Mouse (Mus musculus) forebrain, embryonic 10.5 days (tissue): ENCODE measurements around the gene Mapk12. TPM values are rescaled to one million over a fixed set of nuclear protein-coding genes. Genes with fewer than 3 reads are reported as not detected.

Experiments
- DNase-seq: peaks from one replicate; pipeline ENCODE4 v3.0.0-alpha.2; 2017; ENCODE audit warnings: low spot score; ENCODE audit errors: extremely low spot score
- H3K27ac ChIP-seq: fragments of 300-500 bp; sonication (generic); 2 replicates; pipeline ENCODE4 v1.5.1; 2016; ENCODE audit warnings: mild to moderate bottlenecking
- H3K27me3 ChIP-seq: fragments of 300-500 bp; sonication (generic); 2 replicates; pipeline ENCODE4 v1.6.1; 2016; ENCODE audit warnings: mild to moderate bottlenecking; ENCODE audit not compliant: poor library complexity, severe bottlenecking
- H3K36me3 ChIP-seq: fragments of 300-500 bp; sonication (generic); replicated peaks from 2 replicates; pipeline ENCODE4 v1.6.1; 2016; ENCODE audit warnings: mild to moderate bottlenecking, moderate library complexity
- H3K4me1 ChIP-seq: fragments of 300-500 bp; sonication (generic); 2 replicates; pipeline ENCODE4 v1.6.1; 2016
- H3K4me3 ChIP-seq: fragments of 300-500 bp; sonication (generic); 2 replicates; pipeline ENCODE4 v1.5.1; 2016; ENCODE audit warnings: mild to moderate bottlenecking, moderate library complexity
- H3K9me3 ChIP-seq: fragments of 300-500 bp; sonication (generic); 2 replicates; pipeline ENCODE4 v1.6.1; 2016; ENCODE audit warnings: mild to moderate bottlenecking, moderate library complexity
- WGBS: fragments of 180-500 bp; shearing (Covaris S2); methylation state at CpG from one replicate; pipeline ENCODE4 v1.1.7; 2016; 5-methylcytosine and 5-hydroxymethylcytosine counted together
- polyA plus RNA-seq: library from polyadenylated mRNA; unstranded; fragments of >200 nt; fragmentation: Nextera tagmentation; extraction: Ambion mirVana; gene quantifications from 2 replicates; pipeline ENCODE4 v1.2.1, GENCODE M21; 2016

Gene Mapk12
- polyA plus RNA-seq, 1 experiment from 2014 or later = 34.9 TPM

GRCm38 (mm10) chr15:89177576-89178259 lies 37.2 kb upstream of the Mapk12 start:
- H3K4me1 ChIP-seq = peaks cover 98% of the 10 kb centered on the region
- 72% methylated on average over 4 of the region's 4 CpGs for WGBS
- no peaks in the 10 kb centered on the region for H3K27me3 ChIP-seq
- H3K27ac ChIP-seq = peak overlapping the region; percentile 98
- H3K36me3 ChIP-seq = peaks cover 20% of the 10 kb centered on the region
- no peaks in the 10 kb centered on the region for H3K9me3 ChIP-seq
- peak overlapping the region; percentile 83 for H3K4me3 ChIP-seq
- no peak for DNase-seq

- H3K4me1 ChIP-seq = peaks cover 98% of the 10 kb centered on the region
- H3K9me3 ChIP-seq = no peaks in the 10 kb centered on the region
- H3K27me3 ChIP-seq = no peaks in the 10 kb centered on the region
- H3K27ac ChIP-seq = peak overlapping the region; percentile 98
- 21% methylated on average over 5 of the region's 5 CpGs for WGBS
- peak overlapping the region; percentile 83 for H3K4me3 ChIP-seq
- no peak for DNase-seq
- peaks cover 22% of the 10 kb centered on the region for H3K36me3 ChIP-seq
Measured at GRCm38 (mm10) chr15:89177121-89177520, 36.6 kb upstream of the Mapk12 start.

- Histone ChIP-seq H3K4me3 (no peak overlapping the region), H3K9me3 (no peaks in the 10 kb centered on the region), H3K36me3 (peaks cover 35% of the 10 kb centered on the region), H3K27ac (no peak overlapping the region), H3K4me1 (peaks cover 98% of the 10 kb centered on the region), H3K27me3 (no peaks in the 10 kb centered on the region)
- DNase-seq = no peak
- WGBS = 88% methylated on average over 13 of the region's 13 CpGs
Measured at GRCm38 (mm10) chr15:89175411-89176155, 35.1 kb upstream of the Mapk12 start.

- no peak for DNase-seq
- H3K4me3 ChIP-seq = peak overlapping the region; percentile 67; the same call in 1 of the 2 replicates
- 67% methylated on average over 11 of the region's 11 CpGs for WGBS
- no peak overlapping the region for H3K27ac ChIP-seq
- no peaks in the 10 kb centered on the region for H3K27me3 ChIP-seq
- no peaks in the 10 kb centered on the region for H3K9me3 ChIP-seq
- H3K4me1 ChIP-seq = peaks cover 98% of the 10 kb centered on the region
- peaks cover 42% of the 10 kb centered on the region for H3K36me3 ChIP-seq
Measured at GRCm38 (mm10) chr15:89174889-89175339, 34.4 kb upstream of the Mapk12 start.

- under 1% methylated on average over 15 of the region's 15 CpGs for WGBS
- Histone ChIP-seq H3K9me3 (no peaks in the 10 kb centered on the region), H3K27ac (peak overlapping the region; percentile 85), H3K4me1 (peaks cover 100% of the 10 kb centered on the region), H3K27me3 (no peaks in the 10 kb centered on the region), H3K4me3 (peak overlapping the region; percentile 67), H3K36me3 (peaks cover 52% of the 10 kb centered on the region)
- peak; percentile 69 for DNase-seq
Measured at GRCm38 (mm10) chr15:89173906-89174214, 33.4 kb upstream of the Mapk12 start.

- peak overlapping the region; percentile 67 for H3K4me3 ChIP-seq
- H3K4me1 ChIP-seq = peaks cover 100% of the 10 kb centered on the region
- no peaks in the 10 kb centered on the region for H3K27me3 ChIP-seq
- under 1% methylated on average over 65 of the region's 65 CpGs for WGBS
- peak overlapping the region; percentile 85 for H3K27ac ChIP-seq
- H3K9me3 ChIP-seq = no peaks in the 10 kb centered on the region
- H3K36me3 ChIP-seq = peaks cover 53% of the 10 kb centered on the region
- DNase-seq = peak; percentile 60
Measured at GRCm38 (mm10) chr15:89173024-89173905, 32.8 kb upstream of the Mapk12 start.

- Histone ChIP-seq H3K36me3 (peaks cover 58% of the 10 kb centered on the region), H3K27me3 (no peaks in the 10 kb centered on the region), H3K4me1 (peaks cover 91% of the 10 kb centered on the region), H3K9me3 (no peaks in the 10 kb centered on the region), H3K4me3 (peak overlapping the region; percentile 67), H3K27ac (peak overlapping the region; percentile 85)
- no peak for DNase-seq
- whole genome bisulfite sequencing = 28% methylated on average over 17 of the region's 17 CpGs
Measured at GRCm38 (mm10) chr15:89172276-89172935, 31.9 kb upstream of the Mapk12 start.

- H3K36me3 ChIP-seq = peaks cover 59% of the 10 kb centered on the region
- peak overlapping the region; percentile 85 for H3K27ac ChIP-seq
- peaks cover 83% of the 10 kb centered on the region for H3K4me1 ChIP-seq
- WGBS = 95% methylated on average over 5 of the region's 5 CpGs
- DNase-seq = no peak
- H3K4me3 ChIP-seq = no peak overlapping the region; the same call in 1 of the 2 replicates
- no peaks in the 10 kb centered on the region for H3K9me3 ChIP-seq
- no peaks in the 10 kb centered on the region for H3K27me3 ChIP-seq
Measured at GRCm38 (mm10) chr15:89171526-89172051, 31.1 kb upstream of the Mapk12 start.

GRCm38 (mm10) chr15:89170102-89170501 lies 29.6 kb upstream of the Mapk12 start:
- H3K9me3 ChIP-seq = no peaks in the 10 kb centered on the region
- H3K27me3 ChIP-seq = no peaks in the 10 kb centered on the region
- peaks cover 68% of the 10 kb centered on the region for H3K4me1 ChIP-seq
- no peak overlapping the region for H3K4me3 ChIP-seq
- 78% methylated on average over 3 of the region's 3 CpGs for WGBS
- peaks cover 70% of the 10 kb centered on the region for H3K36me3 ChIP-seq
- peak overlapping the region; percentile 75 for H3K27ac ChIP-seq
- no peak for DNase-seq

GRCm38 (mm10) chr15:89169431-89169830 lies 28.9 kb upstream of the Mapk12 start:
- WGBS = 9% methylated on average over 10 of the region's 10 CpGs
- H3K36me3 ChIP-seq = peaks cover 76% of the 10 kb centered on the region
- no peaks in the 10 kb centered on the region for H3K27me3 ChIP-seq
- peak overlapping the region; percentile 75 for H3K27ac ChIP-seq
- peak; percentile 75 for DNase-seq
- peaks cover 62% of the 10 kb centered on the region for H3K4me1 ChIP-seq
- H3K4me3 ChIP-seq = peak overlapping the region; percentile 24; the same call in 1 of the 2 replicates
- no peaks in the 10 kb centered on the region for H3K9me3 ChIP-seq

GRCm38 (mm10) chr15:89168922-89169321 lies 28.4 kb upstream of the Mapk12 start:
- DNase-seq = no peak
- H3K27me3 ChIP-seq = no peaks in the 10 kb centered on the region
- H3K9me3 ChIP-seq = no peaks in the 10 kb centered on the region
- peak overlapping the region; percentile 75 for H3K27ac ChIP-seq
- H3K4me3 ChIP-seq = peak overlapping the region; percentile 24; the same call in 1 of the 2 replicates
- H3K36me3 ChIP-seq = peaks cover 81% of the 10 kb centered on the region
- peaks cover 56% of the 10 kb centered on the region for H3K4me1 ChIP-seq
- WGBS = 62% methylated on average over 10 of the region's 10 CpGs

GRCm38 (mm10) chr15:89165478-89165877 lies 25.0 kb upstream of the Mapk12 start:
- Histone ChIP-seq H3K36me3 (peaks cover 99% of the 10 kb centered on the region), H3K9me3 (no peaks in the 10 kb centered on the region), H3K27ac (no peak overlapping the region), H3K27me3 (no peaks in the 10 kb centered on the region), H3K4me3 (no peak overlapping the region), H3K4me1 (peaks cover 22% of the 10 kb centered on the region)
- WGBS = 92% methylated on average over 12 of the region's 12 CpGs
- no peak for DNase-seq
